Mouse (Mus musculus): Measurements from ENCODE around the gene Diras1. TPM values are rescaled to one million over a fixed set of nuclear protein-coding genes. Genes with fewer than 3 reads are reported as not detected.

Gene Diras1
- polyA plus RNA-seq (2012; rRNA removed): 37.6 and 39.8 TPM in 2 replicates

GRCm38 (mm10) chr10:81025639-81026275 lies at the start of gene Diras1:
Gene Diras1, minus strand, starts transcription at chr10:81025662.

GRCm38 (mm10) chr10:81069836-81070235 lies 44.4 kb upstream of the Diras1 start, which contains the start of gene Thop1:
Gene Thop1, plus strand, starts transcription at chr10:81070035.

GRCm38 (mm10) chr10:81059603-81060543 lies 34.4 kb upstream of the Diras1 start, which contains the start of gene Sgta:
Gene Sgta, minus strand, starts transcription at chr10:81060181.

GRCm38 (mm10) chr10:81036988-81037580 lies 11.6 kb upstream of the Diras1 start, which contains the start of gene Slc39a3:
Gene Slc39a3, minus strand, starts transcription at chr10:81037426.

GRCm38 (mm10) chr10:81014393-81015384 lies 10.8 kb downstream of the Diras1 start, which contains the start of gene Gng7:
Gene Gng7, minus strand, starts transcription at chr10:81014945.

Other genes starting within 250 kb of the Diras1 start
- gene Sf3a2, start 227.5 kb downstream of the Diras1 start, polyA plus RNA-seq (2012; rRNA removed): 85.0 and 92.8 TPM in 2 replicates
- 116 and 118 TPM in 2 replicates for gene Plekhj1, start 227.0 kb downstream of the Diras1 start, polyA plus RNA-seq (2012; rRNA removed)
- 1.4 and 1.5 TPM in 2 replicates for gene Amh, start 220.4 kb downstream of the Diras1 start, polyA plus RNA-seq (2012; rRNA removed)
- gene Jsrp1, start 212.2 kb downstream of the Diras1 start, polyA plus RNA-seq (2012; rRNA removed): 0.48 and 2.0 TPM in 2 replicates
- 683 and 719 TPM in 2 replicates for gene Oaz1, start 199.0 kb downstream of the Diras1 start, polyA plus RNA-seq (2012; rRNA removed)
- 3.6 and 3.8 TPM in 2 replicates for gene Lingo3, start 181.6 kb downstream of the Diras1 start, polyA plus RNA-seq (2012; rRNA removed)
- 387 and 393 TPM in 2 replicates for gene Lsm7, start 170.5 kb downstream of the Diras1 start, polyA plus RNA-seq (2012; rRNA removed)
- 92.4 and 97.1 TPM in 2 replicates for gene Sppl2b, start 170.4 kb downstream of the Diras1 start, polyA plus RNA-seq (2012; rRNA removed)
- 0.18 and 0.24 TPM in 2 replicates for gene Tmprss9, start 153.8 kb downstream of the Diras1 start, polyA plus RNA-seq (2012; rRNA removed)
- gene Timm13, start 124.7 kb downstream of the Diras1 start, polyA plus RNA-seq (2012; rRNA removed): 220 and 228 TPM in 2 replicates
- gene Lmnb2, start 107.4 kb downstream of the Diras1 start, polyA plus RNA-seq (2012; rRNA removed): 67.4 and 72.6 TPM in 2 replicates
- 11.8 and 18.5 TPM in 2 replicates for gene Gadd45b, start 95.6 kb downstream of the Diras1 start, polyA plus RNA-seq (2012; rRNA removed)
- 10.9 and 12.3 TPM in 2 replicates for gene Gng7, start 10.7 kb downstream of the Diras1 start, polyA plus RNA-seq (2012; rRNA removed)
- gene Slc39a3, start 11.8 kb upstream of the Diras1 start, polyA plus RNA-seq (2012; rRNA removed): 53.7 and 54.5 TPM in 2 replicates
- gene Sgta, start 34.5 kb upstream of the Diras1 start, polyA plus RNA-seq (2012; rRNA removed): 278 and 296 TPM in 2 replicates
- 68.1 and 69.3 TPM in 2 replicates for gene Thop1, start 44.4 kb upstream of the Diras1 start, polyA plus RNA-seq (2012; rRNA removed)
- gene Creb3l3, start 73.2 kb upstream of the Diras1 start, polyA plus RNA-seq (2012; rRNA removed): 0.23 and 0.35 TPM in 2 replicates
- 179 and 186 TPM in 2 replicates for gene Map2k2, start 80.3 kb upstream of the Diras1 start, polyA plus RNA-seq (2012; rRNA removed)
- gene Zbtb7a, start 109.6 kb upstream of the Diras1 start, polyA plus RNA-seq (2012; rRNA removed): 10.6 and 12.4 TPM in 2 replicates
- 41.9 and 42.9 TPM in 2 replicates for gene Pias4, start 142.3 kb upstream of the Diras1 start, polyA plus RNA-seq (2012; rRNA removed)
- gene Eef2, start 151.0 kb upstream of the Diras1 start, polyA plus RNA-seq (2012; rRNA removed): 1,386 and 1,461 TPM in 2 replicates
- gene Dapk3, start 157.3 kb upstream of the Diras1 start, polyA plus RNA-seq (2012; rRNA removed): 78.9 and 87.7 TPM in 2 replicates
- not detected in 2 replicates for gene 4930442H23Rik, start 158.2 kb upstream of the Diras1 start, polyA plus RNA-seq (2012; rRNA removed)
- 0.14 and 0.18 TPM in 2 replicates for gene Nmrk2, start 176.4 kb upstream of the Diras1 start, polyA plus RNA-seq (2012; rRNA removed)
- 103 and 115 TPM in 2 replicates for gene Atcay, start 205.2 kb upstream of the Diras1 start, polyA plus RNA-seq (2012; rRNA removed)
- gene Zfr2, start 207.5 kb upstream of the Diras1 start, polyA plus RNA-seq (2012; rRNA removed): 56.2 and 61.9 TPM in 2 replicates
- 27.4 and 30.6 TPM in 2 replicates for gene Matk, start 227.3 kb upstream of the Diras1 start, polyA plus RNA-seq (2012; rRNA removed)
- 88.3 and 93.2 TPM in 2 replicates for gene Mrpl54, start 241.3 kb upstream of the Diras1 start, polyA plus RNA-seq (2012; rRNA removed)
- gene Apba3, start 241.3 kb upstream of the Diras1 start, polyA plus RNA-seq (2012; rRNA removed): 42.9 and 51.3 TPM in 2 replicates